Mouse (Mus musculus): Measurements from ENCODE around the gene Nfkbiz.

DNA sequence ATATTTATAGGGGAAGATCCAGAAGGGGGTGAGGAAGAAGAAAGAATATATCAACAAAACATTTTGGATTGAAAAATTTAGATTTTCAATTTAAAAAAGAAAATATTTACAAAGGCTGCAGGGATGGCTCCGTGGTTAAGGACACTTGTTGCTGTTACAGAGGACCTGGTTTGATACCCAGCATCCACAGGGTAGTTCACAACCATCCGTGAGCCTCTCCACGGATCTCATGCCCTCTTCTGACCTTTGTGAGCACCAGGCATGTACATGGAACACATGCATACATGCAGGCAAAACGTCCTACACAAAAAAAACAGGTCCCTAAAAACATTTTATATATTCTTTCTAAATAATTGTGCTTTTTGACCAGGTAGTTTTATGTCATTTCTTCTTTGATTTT lies 25.1 kb upstream of the Nfkbiz start:
- TF ChIP-seq MYC (IDR thresholded peaks at IDR 0.05; ENCODE audit: low read depth, low read length) (no peak), SIN3A (IDR thresholded peaks at IDR 0.05; ENCODE audit: low read length) (no peak), GATA1 (IDR thresholded peaks at IDR 0.05; ENCODE audit: low read depth, low read length) (no peak), CTCF (IDR thresholded peaks at IDR 0.05 in 2 of 3, conservative IDR thresholded peaks at IDR 0.05 in 1 of 3; ENCODE audit: control insufficient read depth in 1 of 3, insufficient read depth in 1 of 3, low read depth in 2 of 3, low read length in 3 of 3, poor library complexity in 1 of 3, severe bottlenecking in 1 of 3) (no peak), TAL1 (IDR thresholded peaks at IDR 0.05; ENCODE audit: low read length) (no peak), NELFE (IDR thresholded peaks at IDR 0.05; ENCODE audit: low read depth, low read length) (no peak), ZNF384 (IDR thresholded peaks at IDR 0.05; ENCODE audit: low read depth, low read length) (no peak)
